Mouse (Mus musculus): ENCODE measurements around the gene Pear1. TPM values are rescaled to one million over a fixed set of nuclear protein-coding genes. Genes with fewer than 3 reads are reported as not detected.
A peak's percentile ranks its signal among the peaks of the same experiment; 100 is the strongest.

Gene Pear1
- polyA plus RNA-seq, 1 experiment from 2014 or later = 13.1 TPM

- WGBS = 62% methylated on average over 5 of the region's 5 CpGs
- Histone ChIP-seq H3K36me3 (no peaks in the 10 kb centered on the region), H3K4me3 (no peak overlapping the region), H3K27ac (replicated peaks) (no peak overlapping the region), H3K27me3 (peaks cover 100% of the 10 kb centered on the region), H3K4me1 (replicated peaks) (peaks cover 28% of the 10 kb centered on the region), H3K9me3 (no peaks in the 10 kb centered on the region), H3K9ac (no peak overlapping the region), H3K4me2 (no peak overlapping the region)
- no peak for ATAC-seq (ENCODE audit: low read depth)
These were observed 22.4 kb downstream of the Pear1 start for GRCm38 (mm10) chr3:87801681-87802080.

GRCm38 (mm10) chr3:87796736-87797334 lies 27.3 kb downstream of the Pear1 start, which contains the start of gene Insrr:
Insrr (plus strand) TSS chr3:87796951.
- under 1% methylated on average over 29 of the region's 29 CpGs for WGBS
- Histone ChIP-seq H3K36me3 (no peaks in the 10 kb centered on the region), H3K4me1 (replicated peaks) (peaks cover 38% of the 10 kb centered on the region), H3K4me2 (peak within 1 kb of the TSS; percentile 57), H3K9me3 (no peaks in the 10 kb centered on the region), H3K9ac (peak within 1 kb of the TSS; percentile 66), H3K27ac (replicated peaks) (no peak within 1 kb of the TSS), H3K27me3 (peaks cover 100% of the 10 kb centered on the region), H3K4me3 (peak within 1 kb of the TSS; percentile 39)
- ATAC-seq (ENCODE audit: low read depth) = no peak

- H3K9ac ChIP-seq = peak overlapping the region; percentile 66
These were observed 28.5 kb downstream of the Pear1 start for GRCm38 (mm10) chr3:87795336-87796277.

GRCm38 (mm10) chr3:87794922-87795325 lies 29.2 kb downstream of the Pear1 start, which contains the start of gene Ntrk1:
Ntrk1 (minus strand) TSS chr3:87795162.
- peaks cover 98% of the 10 kb centered on the region for H3K27me3 ChIP-seq
- H3K9me3 ChIP-seq = no peaks in the 10 kb centered on the region
- H3K4me3 ChIP-seq = peak within 1 kb of the TSS; percentile 39
- WGBS = under 1% methylated on average over 46 of the region's 47 CpGs
- H3K9ac ChIP-seq = peak within 1 kb of the TSS; percentile 66
- peak; percentile 45 for ATAC-seq (ENCODE audit: low read depth)
- peaks cover 42% of the 10 kb centered on the region for H3K4me1 ChIP-seq (replicated peaks)
- peak within 1 kb of the TSS; percentile 54 for H3K27ac ChIP-seq (replicated peaks)
- peak within 1 kb of the TSS; percentile 57 for H3K4me2 ChIP-seq
- no peaks in the 10 kb centered on the region for H3K36me3 ChIP-seq

More at GRCm38 (mm10) chr3:87795336-87796277, 28.5 kb downstream of the Pear1 start:
- WGBS = 17% methylated on average over 33 of the region's 33 CpGs
- Histone ChIP-seq H3K36me3 (no peaks in the 10 kb centered on the region), H3K27ac (replicated peaks) (0 out of 2 replicates have a peak overlapping the region, but pooled peaks have one; percentile 49), H3K4me1 (replicated peaks) (peaks cover 38% of the 10 kb centered on the region), H3K9me3 (no peaks in the 10 kb centered on the region), H3K27me3 (peaks cover 100% of the 10 kb centered on the region), H3K4me3 (peak overlapping the region; percentile 39), H3K4me2 (peak overlapping the region; percentile 57)
- ATAC-seq (ENCODE audit: low read depth) = peak; percentile 28; the same call in 1 of the 2 replicates

- Histone ChIP-seq H3K4me1 (replicated peaks) (peaks cover 25% of the 10 kb centered on the region), H3K4me2 (peak overlapping the region; percentile 9; the same call in 1 of the 2 replicates), H3K9ac (no peak overlapping the region), H3K27me3 (peaks cover 46% of the 10 kb centered on the region), H3K27ac (replicated peaks) (peak overlapping the region; percentile 46; the same call in 1 of the 2 replicates), H3K4me3 (no peak overlapping the region), H3K9me3 (no peaks in the 10 kb centered on the region), H3K36me3 (no peaks in the 10 kb centered on the region)
- WGBS = 37% methylated on average over 5 of the region's 5 CpGs
- ATAC-seq (ENCODE audit: low read depth) = 0 out of 2 replicates have a peak, but pooled peaks have one; percentile 41
These were observed 34.3 kb downstream of the Pear1 start for GRCm38 (mm10) chr3:87789768-87790167.

- Histone ChIP-seq H3K9me3 (no peaks in the 10 kb centered on the region), H3K27me3 (peaks cover 41% of the 10 kb centered on the region), H3K4me3 (no peak overlapping the region), H3K4me1 (replicated peaks) (peaks cover 22% of the 10 kb centered on the region), H3K36me3 (no peaks in the 10 kb centered on the region), H3K4me2 (0 out of 2 replicates have a peak overlapping the region, but pooled peaks have one; percentile 9), H3K27ac (replicated peaks) (peak overlapping the region; percentile 46; the same call in 1 of the 2 replicates), H3K9ac (no peak overlapping the region)
- ATAC-seq (ENCODE audit: low read depth) = peak; percentile 47; the same call in 1 of the 2 replicates
- 60% methylated on average over 1 of the region's 1 CpGs for WGBS
These were observed 34.9 kb downstream of the Pear1 start for GRCm38 (mm10) chr3:87789248-87789647.

GRCm38 (mm10) chr3:87785626-87786214 lies 38.4 kb downstream of the Pear1 start:
- no peak for ATAC-seq (ENCODE audit: low read depth)
- Histone ChIP-seq H3K4me1 (replicated peaks) (peaks cover 32% of the 10 kb centered on the region), H3K9me3 (no peaks in the 10 kb centered on the region), H3K27me3 (peaks cover 6% of the 10 kb centered on the region), H3K36me3 (no peaks in the 10 kb centered on the region), H3K4me2 (no peak overlapping the region), H3K4me3 (no peak overlapping the region), H3K9ac (no peak overlapping the region), H3K27ac (replicated peaks) (no peak overlapping the region)
- WGBS = 51% methylated on average over 6 of the region's 6 CpGs

GRCm38 (mm10) chr3:87785156-87785555 lies 39.0 kb downstream of the Pear1 start:
- WGBS = 89% methylated on average over 5 of the region's 5 CpGs
- Histone ChIP-seq H3K4me2 (no peak overlapping the region), H3K27me3 (0 out of 2 replicates have a peak, but pooled peaks cover under 1% of the 10 kb centered on the region), H3K4me3 (no peak overlapping the region), H3K4me1 (replicated peaks) (peaks cover 30% of the 10 kb centered on the region), H3K9ac (no peak overlapping the region), H3K9me3 (no peaks in the 10 kb centered on the region), H3K27ac (replicated peaks) (no peak overlapping the region), H3K36me3 (no peaks in the 10 kb centered on the region)
- no peak for ATAC-seq (ENCODE audit: low read depth)

- H3K9ac ChIP-seq = no peak overlapping the region
- ATAC-seq (ENCODE audit: low read depth) = no peak
- H3K9me3 ChIP-seq = no peaks in the 10 kb centered on the region
- no peak overlapping the region for H3K4me2 ChIP-seq
- H3K4me1 ChIP-seq (replicated peaks) = peaks cover 25% of the 10 kb centered on the region
- H3K4me3 ChIP-seq = no peak overlapping the region
- peak overlapping the region; percentile 46 for H3K27ac ChIP-seq (replicated peaks)
- no peaks in the 10 kb centered on the region for H3K36me3 ChIP-seq
- 78% methylated on average over 25 of the region's 25 CpGs for WGBS
- H3K27me3 ChIP-seq = peaks cover 2% of the 10 kb centered on the region; the same call in 1 of the 2 replicates
These were observed 40.7 kb downstream of the Pear1 start for GRCm38 (mm10) chr3:87783282-87784023.

- Histone ChIP-seq H3K4me2 (no peak overlapping the region), H3K9ac (peak overlapping the region; percentile 43; the same call in 1 of the 2 replicates), H3K27me3 (peaks cover 6% of the 10 kb centered on the region; the same call in 1 of the 2 replicates), H3K9me3 (no peaks in the 10 kb centered on the region), H3K27ac (replicated peaks) (peak overlapping the region; percentile 77), H3K36me3 (no peaks in the 10 kb centered on the region), H3K4me3 (no peak overlapping the region), H3K4me1 (replicated peaks) (peaks cover 47% of the 10 kb centered on the region)
- no peak; the same call in 1 of the 2 replicates for ATAC-seq (ENCODE audit: low read depth)
- 24% methylated on average over 2 of the region's 2 CpGs for WGBS
These were observed 45.0 kb downstream of the Pear1 start for GRCm38 (mm10) chr3:87779086-87779485.

GRCm38 (mm10) chr3:87778283-87778682 lies 45.8 kb downstream of the Pear1 start:
- 44% methylated on average over 23 of the region's 23 CpGs for WGBS
- peaks cover 44% of the 10 kb centered on the region for H3K4me1 ChIP-seq (replicated peaks)
- H3K27me3 ChIP-seq = peaks cover 6% of the 10 kb centered on the region; the same call in 1 of the 2 replicates
- peak overlapping the region; percentile 43; the same call in 1 of the 2 replicates for H3K9ac ChIP-seq
- H3K4me2 ChIP-seq = peak overlapping the region; percentile 31
- ATAC-seq (ENCODE audit: low read depth) = peak; percentile 30; the same call in 1 of the 2 replicates
- H3K36me3 ChIP-seq = no peaks in the 10 kb centered on the region
- H3K9me3 ChIP-seq = no peaks in the 10 kb centered on the region
- H3K4me3 ChIP-seq = no peak overlapping the region
- peak overlapping the region; percentile 77 for H3K27ac ChIP-seq (replicated peaks)

All from neural tube, embryonic 13.5 days (tissue).